Mouse (Mus musculus): ENCODE measurements around the gene Mrps6. TPM values are rescaled to one million over a fixed set of nuclear protein-coding genes. Genes with fewer than 3 reads are reported as not detected.

Gene Mrps6
- polyA plus RNA-seq, 1 experiment, result 129 TPM

- TF ChIP-seq POLR2A (IDR thresholded peaks at IDR 0.05; ENCODE audit: low read depth, low read length), result no peak
- TF ChIP-seq CTCF (conservative IDR thresholded peaks at IDR 0.05; ENCODE audit: insufficient read depth, insufficient read length, low read depth, low read length), result no peak
- no peaks in the 10 kb centered on the region for H3K36me3 ChIP-seq (ENCODE audit: control insufficient read depth, insufficient read depth, low read length)
- H3K27ac ChIP-seq (ENCODE audit: insufficient read depth, low read depth, low read length), result no peak overlapping the region
- no peak for DNase-seq
- H3K4me3 ChIP-seq (ENCODE audit: insufficient read depth, low read depth, low read length), result no peak overlapping the region
- no peaks in the 10 kb centered on the region for H3K27me3 ChIP-seq (replicated peaks; ENCODE audit: control insufficient read depth, insufficient read depth, low read length)
- 74% methylated on average over 7 of the region's 7 CpGs for WGBS
- 0 out of 2 replicates have a peak, but pooled peaks cover 3% of the 10 kb centered on the region for H3K4me1 ChIP-seq (ENCODE audit: control insufficient read depth, insufficient read depth, low read length)
Measured at GRCm38 (mm10) chr16:92051777-92052310, 6.2 kb upstream of the Mrps6 start.

GRCm38 (mm10) chr16:92052569-92052968 lies 5.5 kb upstream of the Mrps6 start:
- H3K4me1 ChIP-seq (ENCODE audit: control insufficient read depth, insufficient read depth, low read length), result 0 out of 2 replicates have a peak, but pooled peaks cover 3% of the 10 kb centered on the region
- DNase-seq, result no peak
- 84% methylated on average over 10 of the region's 10 CpGs for whole genome bisulfite sequencing
- no peak for TF ChIP-seq POLR2A (IDR thresholded peaks at IDR 0.05; ENCODE audit: low read depth, low read length)
- no peak for TF ChIP-seq CTCF (conservative IDR thresholded peaks at IDR 0.05; ENCODE audit: insufficient read depth, insufficient read length, low read depth, low read length)
- H3K27ac ChIP-seq (ENCODE audit: insufficient read depth, low read depth, low read length), result no peak overlapping the region
- H3K27me3 ChIP-seq (replicated peaks; ENCODE audit: control insufficient read depth, insufficient read depth, low read length), result no peaks in the 10 kb centered on the region
- H3K4me3 ChIP-seq (ENCODE audit: insufficient read depth, low read depth, low read length), result no peak overlapping the region
- no peaks in the 10 kb centered on the region for H3K36me3 ChIP-seq (ENCODE audit: control insufficient read depth, insufficient read depth, low read length)

- Histone ChIP-seq H3K4me1 (ENCODE audit: control insufficient read depth, insufficient read depth, low read length) (0 out of 2 replicates have a peak, but pooled peaks cover 3% of the 10 kb centered on the region), H3K4me3 (ENCODE audit: insufficient read depth, low read depth, low read length) (no peak overlapping the region), H3K27ac (ENCODE audit: insufficient read depth, low read depth, low read length) (peak overlapping the region; percentile 73), H3K36me3 (ENCODE audit: control insufficient read depth, insufficient read depth, low read length) (no peaks in the 10 kb centered on the region; the same call in 1 of the 2 replicates), H3K27me3 (replicated peaks; ENCODE audit: control insufficient read depth, insufficient read depth, low read length) (no peaks in the 10 kb centered on the region)
- WGBS, result 38% methylated on average over 2 of the region's 2 CpGs
- DNase-seq, result no peak
- TF ChIP-seq CTCF (conservative IDR thresholded peaks at IDR 0.05; ENCODE audit: insufficient read depth, insufficient read length, low read depth, low read length), result no peak
- TF ChIP-seq POLR2A (IDR thresholded peaks at IDR 0.05; ENCODE audit: low read depth, low read length), result no peak
Measured at GRCm38 (mm10) chr16:92056711-92057110, 1.4 kb upstream of the Mrps6 start.

- DNase-seq, result no peak
- Histone ChIP-seq H3K27me3 (replicated peaks; ENCODE audit: control insufficient read depth, insufficient read depth, low read length) (no peaks in the 10 kb centered on the region), H3K4me1 (ENCODE audit: control insufficient read depth, insufficient read depth, low read length) (peaks cover 8% of the 10 kb centered on the region; the same call in 1 of the 2 replicates), H3K27ac (ENCODE audit: insufficient read depth, low read depth, low read length) (peak overlapping the region; percentile 98), H3K4me3 (ENCODE audit: insufficient read depth, low read depth, low read length) (peak overlapping the region; percentile 97), H3K36me3 (ENCODE audit: control insufficient read depth, insufficient read depth, low read length) (peaks cover 1% of the 10 kb centered on the region; the same call in 1 of the 2 replicates)
- no peak for TF ChIP-seq POLR2A (IDR thresholded peaks at IDR 0.05; ENCODE audit: low read depth, low read length)
- TF ChIP-seq CTCF (conservative IDR thresholded peaks at IDR 0.05; ENCODE audit: insufficient read depth, insufficient read length, low read depth, low read length), result no peak
- 6% methylated on average over 11 of the region's 11 CpGs for WGBS
Measured at GRCm38 (mm10) chr16:92057456-92057851, 616 bp upstream of the Mrps6 start.

GRCm38 (mm10) chr16:92058644-92059620 lies 862 bp downstream of the Mrps6 start:
- no peak for TF ChIP-seq CTCF (conservative IDR thresholded peaks at IDR 0.05; ENCODE audit: insufficient read depth, insufficient read length, low read depth, low read length)
- no peak for TF ChIP-seq POLR2A (IDR thresholded peaks at IDR 0.05; ENCODE audit: low read depth, low read length)
- H3K4me3 ChIP-seq (ENCODE audit: insufficient read depth, low read depth, low read length), result peak overlapping the region; percentile 97
- DNase-seq, result no peak
- H3K4me1 ChIP-seq (ENCODE audit: control insufficient read depth, insufficient read depth, low read length), result peaks cover 9% of the 10 kb centered on the region; the same call in 1 of the 2 replicates
- H3K27ac ChIP-seq (ENCODE audit: insufficient read depth, low read depth, low read length), result peak overlapping the region; percentile 73
- H3K27me3 ChIP-seq (replicated peaks; ENCODE audit: control insufficient read depth, insufficient read depth, low read length), result no peaks in the 10 kb centered on the region
- H3K36me3 ChIP-seq (ENCODE audit: control insufficient read depth, insufficient read depth, low read length), result peaks cover 1% of the 10 kb centered on the region; the same call in 1 of the 2 replicates
- WGBS, result 2% methylated on average over 63 of the region's 63 CpGs

GRCm38 (mm10) chr16:92060213-92060612 lies 2.1 kb downstream of the Mrps6 start:
- Histone ChIP-seq H3K27ac (ENCODE audit: insufficient read depth, low read depth, low read length) (peak overlapping the region; percentile 10), H3K4me1 (ENCODE audit: control insufficient read depth, insufficient read depth, low read length) (peaks cover 9% of the 10 kb centered on the region; the same call in 1 of the 2 replicates), H3K36me3 (ENCODE audit: control insufficient read depth, insufficient read depth, low read length) (peaks cover 3% of the 10 kb centered on the region), H3K27me3 (replicated peaks; ENCODE audit: control insufficient read depth, insufficient read depth, low read length) (no peaks in the 10 kb centered on the region), H3K4me3 (ENCODE audit: insufficient read depth, low read depth, low read length) (peak overlapping the region; percentile 45)
- 58% methylated on average over 3 of the region's 3 CpGs for WGBS
- no peak for DNase-seq
- TF ChIP-seq POLR2A (IDR thresholded peaks at IDR 0.05; ENCODE audit: low read depth, low read length) (no peak), CTCF (conservative IDR thresholded peaks at IDR 0.05; ENCODE audit: insufficient read depth, insufficient read length, low read depth, low read length) (no peak)

GRCm38 (mm10) chr16:92061586-92061985 lies 3.5 kb downstream of the Mrps6 start:
- H3K27ac ChIP-seq (ENCODE audit: insufficient read depth, low read depth, low read length), result peak overlapping the region; percentile 51; the same call in 1 of the 2 replicates
- peaks cover 4% of the 10 kb centered on the region for H3K36me3 ChIP-seq (ENCODE audit: control insufficient read depth, insufficient read depth, low read length)
- 51% methylated on average over 7 of the region's 7 CpGs for WGBS
- DNase-seq, result peak; percentile 70
- no peaks in the 10 kb centered on the region for H3K27me3 ChIP-seq (replicated peaks; ENCODE audit: control insufficient read depth, insufficient read depth, low read length)
- peaks cover 7% of the 10 kb centered on the region; the same call in 1 of the 2 replicates for H3K4me1 ChIP-seq (ENCODE audit: control insufficient read depth, insufficient read depth, low read length)
- TF ChIP-seq CTCF (conservative IDR thresholded peaks at IDR 0.05; ENCODE audit: insufficient read depth, insufficient read length, low read depth, low read length), result no peak
- no peak for TF ChIP-seq POLR2A (IDR thresholded peaks at IDR 0.05; ENCODE audit: low read depth, low read length)
- peak overlapping the region; percentile 41 for H3K4me3 ChIP-seq (ENCODE audit: insufficient read depth, low read depth, low read length)
